Mouse (Mus musculus) midbrain, embryonic 15.5 days (tissue): ENCODE measurements around the gene Icam2. TPM values are rescaled to one million over a fixed set of nuclear protein-coding genes. Genes with fewer than 3 reads are reported as not detected.
"Not testable (repeated sequence)": the region's sequence is repeated elsewhere in the genome, so short reads cannot be mapped to it uniquely, and the experiment has no call there.

Experiments used
- ATAC-seq: fragments of 200-750 bp; cut with Nextera tagmentation; replicated peaks from 2 replicates; pipeline ENCODE4 v1.8.0; 2017; ENCODE audit warnings: moderate TSS enrichment
- H3K27ac ChIP-seq: fragments of 300-500 bp; sonication (generic); 2 replicates; pipeline ENCODE4 v1.5.1; 2015; ENCODE audit warnings: mild to moderate bottlenecking, inconsistent platforms
- H3K27me3 ChIP-seq: fragments of 300-500 bp; sonication (generic); replicated peaks from 2 replicates; pipeline ENCODE4 v1.6.1; 2015; ENCODE audit warnings: inconsistent platforms
- H3K36me3 ChIP-seq: fragments of 300-500 bp; sonication (generic); replicated peaks from 2 replicates; pipeline ENCODE4 v1.6.1; 2015; ENCODE audit warnings: inconsistent platforms
- H3K4me1 ChIP-seq: fragments of 300-500 bp; sonication (generic); 2 replicates; pipeline ENCODE4 v1.6.1; 2015; ENCODE audit warnings: inconsistent platforms
- H3K4me2 ChIP-seq: fragments of 300-500 bp; sonication (generic); 2 replicates; pipeline ENCODE4 v1.6.1; 2015; ENCODE audit warnings: inconsistent platforms, mild to moderate bottlenecking, moderate library complexity
- H3K4me3 ChIP-seq: fragments of 300-500 bp; sonication (generic); 2 replicates; pipeline ENCODE4 v1.5.1; 2015; ENCODE audit warnings: mild to moderate bottlenecking, inconsistent platforms
- H3K9ac ChIP-seq: fragments of 300-500 bp; sonication (generic); 2 replicates; pipeline ENCODE4 v1.6.1; 2015; ENCODE audit warnings: mild to moderate bottlenecking, inconsistent platforms
- H3K9me3 ChIP-seq: fragments of 300-500 bp; sonication (generic); 2 replicates; pipeline ENCODE4 v1.6.1; 2016; ENCODE audit warnings: inconsistent platforms
- WGBS: fragments of 180-500 bp; shearing (Covaris S2); methylation state at CpG from one replicate; pipeline ENCODE4 v1.1.7; 2015; ENCODE audit warnings: mixed read lengths; 5-methylcytosine and 5-hydroxymethylcytosine counted together
- polyA plus RNA-seq: library from polyadenylated mRNA; unstranded; fragments of >200 nt; fragmentation: Nextera tagmentation; extraction: Ambion mirVana; gene quantifications from 2 replicates; pipeline ENCODE4 v1.2.1, GENCODE M21; 2015

Gene Icam2
- polyA plus RNA-seq, 1 experiment from 2014 or later = 18.2 TPM

- Histone ChIP-seq H3K9ac (no peak overlapping the region), H3K27me3 (no peaks in the 10 kb centered on the region), H3K36me3 (0 out of 2 replicates have a peak, but pooled peaks cover 14% of the 10 kb centered on the region), H3K4me3 (no peak overlapping the region), H3K9me3 (no peaks in the 10 kb centered on the region), H3K27ac (no peak overlapping the region), H3K4me1 (no peaks in the 10 kb centered on the region), H3K4me2 (no peak overlapping the region)
- WGBS = 58% methylated on average over 3 of the region's 3 CpGs
- ATAC-seq = no peak
These were observed 28.5 kb upstream of the Icam2 start for GRCm38 (mm10) chr11:106416331-106416730.

DNA sequence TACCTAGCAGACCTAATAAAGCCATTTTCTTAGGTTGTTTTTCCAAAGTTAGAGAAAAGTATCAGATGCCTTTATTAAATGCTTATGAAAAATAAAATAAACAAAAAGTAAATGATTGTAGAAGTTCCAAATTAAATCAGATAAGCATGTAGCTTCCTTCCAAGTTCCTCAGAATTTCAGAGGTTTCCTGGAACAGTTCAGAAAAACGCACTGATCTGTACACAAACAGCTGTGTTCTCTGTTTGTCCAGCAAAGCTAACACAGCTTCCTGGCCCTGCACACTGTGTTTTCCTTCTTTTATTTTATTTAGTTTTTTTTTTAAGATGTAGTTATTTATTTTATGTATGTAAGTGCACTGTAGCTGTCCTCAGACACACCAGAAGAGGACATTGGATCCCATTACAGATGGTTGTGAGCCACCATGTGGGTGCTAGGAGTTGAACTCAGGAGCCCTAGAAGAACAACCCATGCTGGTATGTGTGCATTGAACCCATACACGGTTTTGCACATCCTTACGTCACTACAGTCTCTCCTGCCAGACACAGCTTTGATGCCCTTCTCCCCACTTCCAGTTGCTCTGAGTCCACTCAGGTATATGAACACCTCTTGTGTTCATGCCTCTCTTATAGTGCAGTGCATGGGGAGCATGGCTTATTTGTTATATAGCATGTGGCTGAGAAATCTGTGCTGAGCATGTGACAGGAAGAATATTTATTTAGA is 24.9 kb upstream of the Icam2 start:
- no peaks in the 10 kb centered on the region for H3K27me3 ChIP-seq
- H3K9me3 ChIP-seq = no peaks in the 10 kb centered on the region
- 85% methylated on average over 3 of the region's 3 CpGs for WGBS
- no peak overlapping the region for H3K9ac ChIP-seq
- no peak overlapping the region for H3K27ac ChIP-seq
- H3K4me2 ChIP-seq = no peak overlapping the region
- H3K36me3 ChIP-seq = 0 out of 2 replicates have a peak, but pooled peaks cover 14% of the 10 kb centered on the region
- no peak overlapping the region for H3K4me3 ChIP-seq
- no peaks in the 10 kb centered on the region for H3K4me1 ChIP-seq
- ATAC-seq = no peak

DNA sequence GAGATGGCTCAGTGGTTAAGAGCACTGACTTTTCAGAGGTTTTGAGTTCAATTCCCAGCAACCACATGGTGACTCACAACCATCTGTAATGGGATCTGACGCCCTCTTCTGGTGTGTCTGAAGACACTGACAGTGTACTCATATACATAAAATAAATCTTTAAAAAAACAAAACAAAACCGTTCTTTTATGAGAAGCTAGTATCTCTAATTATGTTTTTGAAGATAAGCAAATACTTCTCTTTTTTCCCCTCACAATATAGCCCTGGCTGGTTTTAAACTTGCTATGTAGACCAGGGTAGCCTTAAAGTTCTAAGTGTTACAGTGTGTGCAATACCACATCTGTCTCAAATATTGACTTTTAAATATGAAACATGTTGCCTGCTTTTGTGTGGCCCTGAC is 23.3 kb upstream of the Icam2 start:
- Histone ChIP-seq H3K4me1 (no peaks in the 10 kb centered on the region), H3K9ac (no peak overlapping the region), H3K36me3 (peaks cover 27% of the 10 kb centered on the region; the same call in 1 of the 2 replicates), H3K27me3 (no peaks in the 10 kb centered on the region), H3K27ac (no peak overlapping the region), H3K4me2 (no peak overlapping the region), H3K9me3 (no peaks in the 10 kb centered on the region), H3K4me3 (no peak overlapping the region)
- no peak for ATAC-seq
- WGBS = 87% methylated on average over 2 of the region's 2 CpGs

DNA sequence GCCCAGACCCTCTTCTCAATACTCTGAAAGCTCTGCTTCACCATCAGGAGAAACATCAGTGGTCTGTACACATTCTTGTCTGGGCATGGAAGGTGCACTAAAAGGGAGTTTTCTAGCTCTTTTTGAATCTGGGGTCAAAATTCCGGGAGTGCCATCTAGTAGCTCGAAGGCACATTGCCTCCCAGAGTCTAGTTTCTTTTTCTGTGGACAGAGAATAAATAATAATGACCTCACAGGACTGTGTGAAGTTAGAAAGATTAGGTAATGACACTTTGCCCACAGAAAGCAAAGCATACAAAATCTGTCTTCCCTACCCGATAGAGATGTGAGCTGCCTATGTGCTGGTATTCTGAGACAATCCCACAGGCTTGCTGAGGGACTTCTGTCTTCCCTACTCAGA is 22.6 kb upstream of the Icam2 start:
- no peak for ATAC-seq
- Histone ChIP-seq H3K9ac (no peak overlapping the region), H3K4me3 (no peak overlapping the region), H3K4me1 (no peaks in the 10 kb centered on the region), H3K27ac (no peak overlapping the region), H3K27me3 (no peaks in the 10 kb centered on the region), H3K4me2 (no peak overlapping the region), H3K36me3 (peaks cover 27% of the 10 kb centered on the region; the same call in 1 of the 2 replicates), H3K9me3 (no peaks in the 10 kb centered on the region)
- WGBS = 86% methylated on average over 3 of the region's 3 CpGs

DNA sequence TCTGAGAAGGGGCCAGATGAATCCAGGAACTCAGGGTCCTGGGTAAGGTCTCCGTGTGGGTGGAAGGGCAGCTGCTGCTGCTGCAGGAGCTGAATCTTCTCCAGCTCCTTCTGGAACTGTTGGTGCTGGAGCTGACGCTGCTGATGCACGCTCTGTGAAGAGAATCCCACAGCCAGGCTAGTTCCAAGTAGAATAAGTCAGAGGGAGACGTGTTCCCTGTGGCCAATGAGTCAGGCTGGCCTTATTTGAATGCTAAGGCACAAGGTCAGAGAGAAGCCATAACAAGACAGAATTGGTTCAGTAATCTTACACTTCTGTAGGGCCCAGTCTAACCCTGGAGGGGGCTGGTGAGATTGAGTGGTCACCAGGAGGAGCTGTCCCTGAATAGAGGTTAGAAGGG is 22.1 kb upstream of the Icam2 start:
- Histone ChIP-seq H3K27ac (no peak overlapping the region), H3K9me3 (no peaks in the 10 kb centered on the region), H3K27me3 (no peaks in the 10 kb centered on the region), H3K4me2 (no peak overlapping the region), H3K36me3 (peaks cover 27% of the 10 kb centered on the region; the same call in 1 of the 2 replicates), H3K9ac (no peak overlapping the region), H3K4me3 (no peak overlapping the region), H3K4me1 (no peaks in the 10 kb centered on the region)
- WGBS = 81% methylated on average over 4 of the region's 4 CpGs
- ATAC-seq = no peak

GRCm38 (mm10) chr11:106398481-106398880 is 10.6 kb upstream of the Icam2 start:
- Histone ChIP-seq H3K27me3 (no peaks in the 10 kb centered on the region), H3K4me2 (no peak overlapping the region), H3K27ac (no peak overlapping the region), H3K9ac (no peak overlapping the region), H3K9me3 (no peaks in the 10 kb centered on the region), H3K36me3 (0 out of 2 replicates have a peak, but pooled peaks cover 14% of the 10 kb centered on the region), H3K4me3 (no peak overlapping the region), H3K4me1 (no peaks in the 10 kb centered on the region)
- WGBS = 92% methylated on average over 8 of the region's 8 CpGs
- ATAC-seq = no peak

GRCm38 (mm10) chr11:106397656-106398055 is 9.8 kb upstream of the Icam2 start:
- no peak overlapping the region for H3K9ac ChIP-seq
- H3K4me1 ChIP-seq = no peaks in the 10 kb centered on the region
- no peaks in the 10 kb centered on the region for H3K27me3 ChIP-seq
- no peaks in the 10 kb centered on the region for H3K9me3 ChIP-seq
- no peak overlapping the region for H3K4me3 ChIP-seq
- no peak overlapping the region for H3K4me2 ChIP-seq
- H3K36me3 ChIP-seq = 0 out of 2 replicates have a peak, but pooled peaks cover 14% of the 10 kb centered on the region
- no peak overlapping the region for H3K27ac ChIP-seq
- ATAC-seq = no peak
- 84% methylated on average over 3 of the region's 3 CpGs for WGBS

DNA sequence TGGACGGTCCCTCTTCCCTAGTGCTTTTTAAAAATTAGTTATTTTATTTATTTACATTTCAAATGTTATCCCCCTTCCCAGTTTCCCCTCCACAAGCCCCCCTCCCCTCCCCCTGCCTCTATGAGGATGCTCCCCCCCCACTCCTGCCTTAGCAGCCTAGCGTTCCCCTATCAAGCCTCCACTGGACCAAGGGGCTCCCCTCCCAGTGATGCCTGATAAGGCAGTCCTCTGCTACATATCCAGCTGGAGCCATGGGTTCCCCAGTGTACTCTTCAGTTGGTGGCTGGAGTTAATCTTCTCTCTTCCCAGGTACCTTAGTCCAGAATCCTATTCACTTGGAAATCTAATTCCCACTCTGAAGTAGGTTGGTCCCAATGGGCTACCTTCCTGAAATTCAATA is 6.2 kb upstream of the Icam2 start:
- not testable (repeated sequence) for ATAC-seq, H3K4me2 ChIP-seq, H3K36me3 ChIP-seq, H3K4me3 ChIP-seq, H3K27me3 ChIP-seq, H3K9ac ChIP-seq, H3K4me1 ChIP-seq, H3K27ac ChIP-seq, H3K9me3 ChIP-seq
- 77% methylated on average over 2 of the region's 2 CpGs for WGBS

GRCm38 (mm10) chr11:106393331-106393616 is 5.4 kb upstream of the Icam2 start:
- H3K9ac ChIP-seq = no peak overlapping the region
- no peaks in the 10 kb centered on the region for H3K4me1 ChIP-seq
- no peak overlapping the region for H3K27ac ChIP-seq
- 72% methylated on average over 4 of the region's 4 CpGs for WGBS
- no peak for ATAC-seq
- H3K4me3 ChIP-seq = no peak overlapping the region
- H3K9me3 ChIP-seq = no peaks in the 10 kb centered on the region
- no peaks in the 10 kb centered on the region for H3K27me3 ChIP-seq
- H3K4me2 ChIP-seq = no peak overlapping the region
- no peaks in the 10 kb centered on the region for H3K36me3 ChIP-seq

DNA sequence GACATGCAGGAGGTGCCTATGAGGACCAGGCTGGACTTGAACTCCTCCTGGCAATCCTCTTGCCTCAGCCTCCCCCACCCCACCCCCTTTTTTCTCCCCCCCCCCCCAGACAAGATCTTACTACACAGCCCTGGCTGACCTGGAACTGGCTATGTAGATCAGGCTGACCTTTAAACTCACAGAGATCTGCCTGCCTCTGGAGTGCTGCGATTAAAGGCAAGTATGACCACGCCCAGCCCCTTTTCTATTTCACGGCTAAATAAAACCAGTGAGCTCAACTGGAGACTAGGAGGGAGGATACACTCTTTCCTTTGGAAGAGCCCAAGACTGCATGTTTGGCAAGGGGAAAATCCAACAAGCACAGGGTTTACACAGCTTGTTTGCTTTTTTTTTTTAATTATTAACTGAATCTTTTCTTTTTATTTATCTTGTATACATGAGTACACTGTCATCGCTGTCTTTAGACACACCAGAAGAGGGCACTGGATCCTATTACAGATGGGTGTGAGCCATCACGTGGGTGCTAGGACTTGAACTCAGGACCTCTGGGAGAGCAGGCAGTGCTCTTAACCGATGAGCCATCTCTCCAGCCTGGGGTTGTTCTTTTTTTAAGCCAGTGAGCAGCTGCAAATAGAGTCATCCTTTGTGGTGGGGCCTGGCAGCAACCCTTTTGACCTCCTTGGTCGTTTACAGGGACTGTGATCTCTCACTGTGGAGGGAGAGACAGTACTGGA is 4.9 kb upstream of the Icam2 start:
- Histone ChIP-seq H3K9ac (no peak overlapping the region), H3K27ac (no peak overlapping the region), H3K9me3 (no peaks in the 10 kb centered on the region), H3K4me1 (no peaks in the 10 kb centered on the region), H3K27me3 (no peaks in the 10 kb centered on the region), H3K4me2 (no peak overlapping the region), H3K4me3 (no peak overlapping the region), H3K36me3 (no peaks in the 10 kb centered on the region)
- no peak for ATAC-seq
- 73% methylated on average over 7 of the region's 7 CpGs for WGBS

GRCm38 (mm10) chr11:106391546-106392188 is 3.8 kb upstream of the Icam2 start:
- WGBS = 30% methylated on average over 6 of the region's 6 CpGs
- H3K4me1 ChIP-seq = no peaks in the 10 kb centered on the region
- H3K9me3 ChIP-seq = no peaks in the 10 kb centered on the region
- no peak overlapping the region for H3K4me3 ChIP-seq
- ATAC-seq = 0 out of 2 replicates have a peak, but pooled peaks have one; percentile 42
- H3K36me3 ChIP-seq = no peaks in the 10 kb centered on the region
- H3K27me3 ChIP-seq = no peaks in the 10 kb centered on the region
- H3K4me2 ChIP-seq = no peak overlapping the region
- H3K27ac ChIP-seq = no peak overlapping the region
- H3K9ac ChIP-seq = no peak overlapping the region

DNA sequence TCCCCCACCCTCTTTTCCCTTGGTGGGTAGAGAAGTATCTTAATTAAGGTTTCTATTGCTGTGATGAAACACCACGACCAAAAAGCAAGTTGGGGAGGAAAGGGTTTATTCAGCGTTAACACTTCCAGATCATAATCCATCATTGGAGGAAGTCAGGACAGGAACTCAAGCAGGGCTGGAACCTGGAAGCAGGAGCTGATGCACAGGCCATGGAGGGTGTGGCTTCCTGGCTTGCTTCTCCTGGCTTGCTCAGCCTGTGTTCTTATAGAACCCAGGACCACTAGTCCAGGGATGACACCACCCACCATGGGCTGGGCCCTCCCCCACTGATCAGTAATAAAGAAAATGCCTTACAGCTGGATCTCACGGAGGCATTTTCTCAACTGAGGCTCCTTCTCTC is 2.9 kb upstream of the Icam2 start:
- no peaks in the 10 kb centered on the region for H3K9me3 ChIP-seq
- WGBS = 78% methylated on average over 3 of the region's 3 CpGs

More for the DNA sequence above, 2.9 kb upstream of the Icam2 start:
- H3K9ac ChIP-seq = no peak overlapping the region
- no peak for ATAC-seq
- H3K4me3 ChIP-seq = no peak overlapping the region
- no peaks in the 10 kb centered on the region for H3K36me3 ChIP-seq
- H3K27me3 ChIP-seq = no peaks in the 10 kb centered on the region
- H3K27ac ChIP-seq = no peak overlapping the region
- no peak overlapping the region for H3K4me2 ChIP-seq
- no peaks in the 10 kb centered on the region for H3K4me1 ChIP-seq
